Mouse (Mus musculus): Measurements from ENCODE around the gene Glt8d2. TPM values are rescaled to one million over a fixed set of nuclear protein-coding genes. Genes with fewer than 3 reads are reported as not detected.
A peak's percentile ranks its signal among the peaks of the same experiment; 100 is the strongest.
"Not testable (repeated sequence)": the region's sequence is repeated elsewhere in the genome, so short reads cannot be mapped to it uniquely, and the experiment has no call there.

The Glt8d2 gene
- total and polyA plus RNA-seq, 2 experiments from 2014 or later: 1.0 to 1.2 TPM

- DNase-seq (ENCODE audit: low spot score) (no peak), ATAC-seq (no peak)
- no peak overlapping the region for H3K4me2 ChIP-seq (ENCODE audit: low read depth, low read length)
- no peaks in the 10 kb centered on the region for H3K27me3 ChIP-seq (ENCODE audit: insufficient read depth, low read length)
- TF ChIP-seq CTCF (IDR thresholded peaks at IDR 0.05; ENCODE audit: low read depth): no peak
- WGBS: 98% methylated on average over 12 of the region's 12 CpGs
- no peaks in the 10 kb centered on the region for H3K9me3 ChIP-seq (ENCODE audit: low read length)
- no peaks in the 10 kb centered on the region for H3K36me3 ChIP-seq (ENCODE audit: insufficient read depth, low read length)
- H3K4me3 ChIP-seq (ENCODE audit: low read length): no peak overlapping the region
- no peak overlapping the region for H3K9ac ChIP-seq (replicated peaks; ENCODE audit: low read length)
- H3K27ac ChIP-seq: no peak overlapping the region
- peaks cover 11% of the 10 kb centered on the region for H3K4me1 ChIP-seq (ENCODE audit: insufficient read depth, low read length)
These were observed 57.8 kb downstream of the Glt8d2 start for GRCm38 (mm10) chr10:82632496-82633280.

- Histone ChIP-seq H3K27me3 (ENCODE audit: insufficient read depth, low read length) (no peaks in the 10 kb centered on the region), H3K36me3 (ENCODE audit: insufficient read depth, low read length) (no peaks in the 10 kb centered on the region), H3K4me2 (ENCODE audit: low read depth, low read length) (peak overlapping the region; percentile 87), H3K4me3 (ENCODE audit: low read length) (no peak overlapping the region), H3K27ac (no peak overlapping the region), H3K4me1 (ENCODE audit: insufficient read depth, low read length) (peaks cover 11% of the 10 kb centered on the region), H3K9ac (replicated peaks; ENCODE audit: low read length) (no peak overlapping the region), H3K9me3 (ENCODE audit: low read length) (no peaks in the 10 kb centered on the region)
- DNase-seq (ENCODE audit: low spot score): no peak
- no peak for TF ChIP-seq CTCF (IDR thresholded peaks at IDR 0.05; ENCODE audit: low read depth)
- ATAC-seq: no peak
- WGBS: 68% methylated on average over 7 of the region's 7 CpGs
These were observed 59.3 kb downstream of the Glt8d2 start for GRCm38 (mm10) chr10:82631133-82631532.

- Histone ChIP-seq H3K36me3 (ENCODE audit: insufficient read depth, low read length) (no peaks in the 10 kb centered on the region), H3K9me3 (ENCODE audit: low read length) (no peaks in the 10 kb centered on the region), H3K9ac (replicated peaks; ENCODE audit: low read length) (peak overlapping the region; percentile 70), H3K4me2 (ENCODE audit: low read depth, low read length) (peak overlapping the region; percentile 87), H3K4me3 (ENCODE audit: low read length) (peak overlapping the region; percentile 71), H3K27ac (peak overlapping the region; percentile 89; the same call in 1 of the 2 replicates), H3K27me3 (ENCODE audit: insufficient read depth, low read length) (no peaks in the 10 kb centered on the region), H3K4me1 (ENCODE audit: insufficient read depth, low read length) (peaks cover 11% of the 10 kb centered on the region)
- 20% methylated on average over 7 of the region's 7 CpGs for WGBS
- no peak for ATAC-seq
- no peak for DNase-seq (ENCODE audit: low spot score)
- TF ChIP-seq CTCF (IDR thresholded peaks at IDR 0.05; ENCODE audit: low read depth): no peak
These were observed 60.0 kb downstream of the Glt8d2 start for GRCm38 (mm10) chr10:82630497-82630896.

- Histone ChIP-seq H3K4me1 (ENCODE audit: insufficient read depth, low read length) (peaks cover 11% of the 10 kb centered on the region), H3K9ac (replicated peaks; ENCODE audit: low read length) (peak within 1 kb of the TSS; percentile 70), H3K4me2 (ENCODE audit: low read depth, low read length) (peak within 1 kb of the TSS; percentile 87), H3K4me3 (ENCODE audit: low read length) (peak within 1 kb of the TSS; percentile 71), H3K27ac (peak within 1 kb of the TSS; percentile 89)
- not testable (repeated sequence) for H3K27me3 ChIP-seq (ENCODE audit: insufficient read depth, low read length); H3K9me3 ChIP-seq (ENCODE audit: low read length); H3K36me3 ChIP-seq (ENCODE audit: insufficient read depth, low read length)
- under 1% methylated on average over 70 of the region's 78 CpGs for WGBS
- peak; percentile 98 for ATAC-seq
- peak; percentile 97 for DNase-seq (ENCODE audit: low spot score)
These were observed 60.7 kb downstream of the Glt8d2 start, which contains the start of gene Tdg for GRCm38 (mm10) chr10:82629586-82630255. Tdg (plus strand) TSS chr10:82629828.

GRCm38 (mm10) chr10:82629111-82629585, 61.3 kb downstream of the Glt8d2 start:
- ATAC-seq (peak; percentile 72), DNase-seq (ENCODE audit: low spot score) (peak; percentile 11)
- 5% methylated on average over 11 of the region's 11 CpGs for WGBS
- peaks cover 11% of the 10 kb centered on the region for H3K4me1 ChIP-seq (ENCODE audit: insufficient read depth, low read length)
- peak overlapping the region; percentile 70 for H3K9ac ChIP-seq (replicated peaks; ENCODE audit: low read length)
- no peaks in the 10 kb centered on the region for H3K27me3 ChIP-seq (ENCODE audit: insufficient read depth, low read length)
- peak overlapping the region; percentile 71 for H3K4me3 ChIP-seq (ENCODE audit: low read length)
- TF ChIP-seq CTCF (IDR thresholded peaks at IDR 0.05; ENCODE audit: low read depth): no peak
- no peaks in the 10 kb centered on the region for H3K36me3 ChIP-seq (ENCODE audit: insufficient read depth, low read length)
- H3K9me3 ChIP-seq (ENCODE audit: low read length): no peaks in the 10 kb centered on the region
- peak overlapping the region; percentile 89 for H3K27ac ChIP-seq
- H3K4me2 ChIP-seq (ENCODE audit: low read depth, low read length): peak overlapping the region; percentile 67

- ATAC-seq: peak; percentile 31
- DNase-seq (ENCODE audit: low spot score); H3K4me1 ChIP-seq (ENCODE audit: insufficient read depth, low read length); H3K9me3 ChIP-seq (ENCODE audit: low read length); H3K27me3 ChIP-seq (ENCODE audit: insufficient read depth, low read length); H3K36me3 ChIP-seq (ENCODE audit: insufficient read depth, low read length): not testable (repeated sequence)
- WGBS: 10% methylated on average over 2 of the region's 2 CpGs
- Histone ChIP-seq H3K27ac (peak overlapping the region; percentile 84), H3K4me2 (ENCODE audit: low read depth, low read length) (peak overlapping the region; percentile 72), H3K9ac (replicated peaks; ENCODE audit: low read length) (peak overlapping the region; percentile 70), H3K4me3 (ENCODE audit: low read length) (peak overlapping the region; percentile 68)
These were observed 66.9 kb downstream of the Glt8d2 start for GRCm38 (mm10) chr10:82623553-82623932.

All from hindbrain, postnatal 0 days (tissue).